Mouse (Mus musculus) forebrain, embryonic 16.5 days (tissue): ENCODE measurements around the gene Dap. TPM values are rescaled to one million over a fixed set of nuclear protein-coding genes. Genes with fewer than 3 reads are reported as not detected.

ENCODE experiments used
- ATAC-seq: fragments of 200-750 bp; cut with Nextera tagmentation; 2 replicates; pipeline ENCODE4 v1.8.0; 2017; ENCODE audit warnings: mild to moderate bottlenecking, moderate library complexity
- H3K27ac ChIP-seq: fragments of 300-500 bp; sonication (generic); 2 replicates; pipeline ENCODE4 v1.5.1; 2014; ENCODE audit warnings: low read length, control low read depth
- H3K27me3 ChIP-seq: fragments of 300-500 bp; sonication (generic); replicated peaks from 2 replicates; pipeline ENCODE4 v1.6.1; 2014; ENCODE audit warnings: low read length; ENCODE audit not compliant: control insufficient read depth, insufficient read depth
- H3K36me3 ChIP-seq: fragments of 300-500 bp; sonication (generic); 2 replicates; pipeline ENCODE4 v1.6.1; 2014; ENCODE audit not compliant: control insufficient read depth, insufficient read depth
- H3K4me1 ChIP-seq: fragments of 300-500 bp; sonication (generic); replicated peaks from 2 replicates; pipeline ENCODE4 v1.6.1; 2014; ENCODE audit warnings: low read length; ENCODE audit not compliant: control insufficient read depth, insufficient read depth
- H3K4me2 ChIP-seq: fragments of 300-500 bp; sonication (generic); 2 replicates; pipeline ENCODE4 v1.6.1; 2014; ENCODE audit warnings: mild to moderate bottlenecking, low read length, control low read depth
- H3K4me3 ChIP-seq: fragments of 300-500 bp; sonication (generic); replicated peaks from 2 replicates; pipeline ENCODE4 v1.5.1; 2014; ENCODE audit warnings: mild to moderate bottlenecking, low read length, control low read depth
- H3K9ac ChIP-seq: fragments of 300-500 bp; sonication (generic); replicated peaks from 2 replicates; pipeline ENCODE4 v1.6.1; 2014; ENCODE audit warnings: low read depth, low read length, control low read depth
- H3K9me3 ChIP-seq: fragments of 300-500 bp; sonication (generic); 2 replicates; pipeline ENCODE4 v1.6.1; 2016; ENCODE audit warnings: low read length; ENCODE audit not compliant: control insufficient read depth
- WGBS: fragments of 180-500 bp; shearing (Covaris S2); extraction: QIAGEN DNeasy Blood & Tissue Kit; methylation state at CpG from one replicate; pipeline ENCODE4 v1.1.7; 2014; 5-methylcytosine and 5-hydroxymethylcytosine counted together
- polyA plus RNA-seq: library from polyadenylated mRNA; unstranded; fragments of >200 nt; fragmentation: Nextera tagmentation; extraction: Ambion mirVana; gene quantifications from 2 replicates; pipeline ENCODE4 v1.2.1, GENCODE M21; 2015

Dap gene
- polyA plus RNA-seq, 1 experiment from 2014 or later, result 18.0 TPM

GRCm38 (mm10) chr15:31245934-31246333 is 21.8 kb downstream of the Dap start:
- no peak for ATAC-seq
- Histone ChIP-seq H3K36me3 (no peaks in the 10 kb centered on the region), H3K27me3 (no peaks in the 10 kb centered on the region), H3K4me1 (peaks cover 11% of the 10 kb centered on the region), H3K9me3 (no peaks in the 10 kb centered on the region), H3K4me3 (no peak overlapping the region), H3K9ac (no peak overlapping the region), H3K4me2 (no peak overlapping the region), H3K27ac (no peak overlapping the region)
- WGBS, result 85% methylated on average over 9 of the region's 9 CpGs

- Histone ChIP-seq H3K4me1 (peaks cover 11% of the 10 kb centered on the region), H3K27me3 (no peaks in the 10 kb centered on the region), H3K27ac (no peak overlapping the region), H3K36me3 (no peaks in the 10 kb centered on the region), H3K4me3 (no peak overlapping the region), H3K4me2 (no peak overlapping the region), H3K9ac (no peak overlapping the region), H3K9me3 (no peaks in the 10 kb centered on the region)
- 68% methylated on average over 9 of the region's 9 CpGs for WGBS
- ATAC-seq, result peak; percentile 34
Observed at GRCm38 (mm10) chr15:31247035-31247434, 22.9 kb downstream of the Dap start.

GRCm38 (mm10) chr15:31248882-31249281 is 24.8 kb downstream of the Dap start:
- 69% methylated on average over 7 of the region's 7 CpGs for WGBS
- Histone ChIP-seq H3K4me3 (no peak overlapping the region), H3K36me3 (no peaks in the 10 kb centered on the region), H3K4me1 (peaks cover 11% of the 10 kb centered on the region), H3K27me3 (no peaks in the 10 kb centered on the region), H3K9me3 (no peaks in the 10 kb centered on the region), H3K4me2 (no peak overlapping the region), H3K9ac (no peak overlapping the region), H3K27ac (no peak overlapping the region)
- ATAC-seq, result no peak

GRCm38 (mm10) chr15:31250027-31250426 is 25.9 kb downstream of the Dap start:
- ATAC-seq, result no peak
- Histone ChIP-seq H3K9me3 (no peaks in the 10 kb centered on the region), H3K4me1 (peaks cover 11% of the 10 kb centered on the region), H3K27ac (no peak overlapping the region), H3K36me3 (no peaks in the 10 kb centered on the region), H3K4me3 (no peak overlapping the region), H3K4me2 (no peak overlapping the region), H3K27me3 (no peaks in the 10 kb centered on the region), H3K9ac (no peak overlapping the region)
- WGBS, result 51% methylated on average over 2 of the region's 2 CpGs

- Histone ChIP-seq H3K27me3 (no peaks in the 10 kb centered on the region), H3K4me3 (no peak overlapping the region), H3K4me2 (no peak overlapping the region), H3K9ac (no peak overlapping the region), H3K4me1 (peaks cover 11% of the 10 kb centered on the region), H3K9me3 (no peaks in the 10 kb centered on the region), H3K27ac (no peak overlapping the region), H3K36me3 (no peaks in the 10 kb centered on the region)
- 50% methylated on average over 3 of the region's 3 CpGs for WGBS
- ATAC-seq, result no peak
Observed at GRCm38 (mm10) chr15:31250676-31251075, 26.6 kb downstream of the Dap start.

GRCm38 (mm10) chr15:31251189-31251588 is 27.1 kb downstream of the Dap start:
- H3K27ac ChIP-seq, result no peak overlapping the region
- no peak overlapping the region for H3K9ac ChIP-seq
- H3K4me1 ChIP-seq, result peaks cover 11% of the 10 kb centered on the region
- no peak for ATAC-seq
- no peak overlapping the region for H3K4me2 ChIP-seq
- H3K36me3 ChIP-seq, result no peaks in the 10 kb centered on the region
- 89% methylated on average over 6 of the region's 6 CpGs for WGBS
- H3K27me3 ChIP-seq, result no peaks in the 10 kb centered on the region
- no peaks in the 10 kb centered on the region for H3K9me3 ChIP-seq
- no peak overlapping the region for H3K4me3 ChIP-seq

- Histone ChIP-seq H3K9ac (no peak overlapping the region), H3K9me3 (no peaks in the 10 kb centered on the region), H3K4me2 (no peak overlapping the region), H3K27me3 (no peaks in the 10 kb centered on the region), H3K27ac (no peak overlapping the region), H3K4me3 (no peak overlapping the region), H3K4me1 (peaks cover 13% of the 10 kb centered on the region), H3K36me3 (no peaks in the 10 kb centered on the region)
- ATAC-seq, result no peak
- 84% methylated on average over 16 of the region's 16 CpGs for WGBS
Observed at GRCm38 (mm10) chr15:31252590-31253311, 28.6 kb downstream of the Dap start.

GRCm38 (mm10) chr15:31253380-31253779 is 29.3 kb downstream of the Dap start:
- Histone ChIP-seq H3K9me3 (no peaks in the 10 kb centered on the region), H3K27ac (no peak overlapping the region), H3K4me3 (no peak overlapping the region), H3K4me1 (peaks cover 13% of the 10 kb centered on the region), H3K9ac (no peak overlapping the region), H3K4me2 (no peak overlapping the region), H3K36me3 (no peaks in the 10 kb centered on the region), H3K27me3 (no peaks in the 10 kb centered on the region)
- no peak for ATAC-seq
- WGBS, result 76% methylated on average over 8 of the region's 8 CpGs

- Histone ChIP-seq H3K27ac (no peak overlapping the region), H3K9ac (no peak overlapping the region), H3K4me1 (peaks cover 13% of the 10 kb centered on the region), H3K27me3 (no peaks in the 10 kb centered on the region), H3K4me2 (no peak overlapping the region), H3K9me3 (no peaks in the 10 kb centered on the region), H3K4me3 (no peak overlapping the region), H3K36me3 (no peaks in the 10 kb centered on the region)
- WGBS, result 59% methylated on average over 4 of the region's 4 CpGs
- no peak for ATAC-seq
Observed at GRCm38 (mm10) chr15:31253963-31254362, 29.8 kb downstream of the Dap start.
